Mouse (Mus musculus): ENCODE measurements at regions not wholly inside any gene's neighbourhood (a gene's known extent, or its start where the extent isn't known, plus 50 kb on each side); places are given as distances from the start of the nearest gene placed in this dataset.

DNA sequence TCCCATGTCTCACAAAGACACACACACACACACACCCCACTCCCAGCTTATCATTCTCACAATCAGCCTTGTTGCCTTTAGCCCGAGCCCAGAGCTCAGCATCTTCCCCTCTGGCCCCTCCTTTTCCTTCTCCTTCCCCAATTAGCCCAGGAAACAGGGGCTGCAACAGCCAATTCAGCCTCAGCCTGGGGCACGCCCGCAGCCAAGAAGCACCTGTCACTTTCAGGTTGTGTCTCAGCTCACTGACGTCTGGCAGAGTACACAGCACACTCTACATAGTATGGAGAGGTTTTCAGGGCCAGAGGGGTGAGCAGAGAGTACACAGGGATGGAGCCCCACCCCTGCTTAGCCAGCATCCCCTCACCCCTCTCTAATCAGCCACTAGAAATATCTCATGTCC lies 106.4 kb downstream of the Plxna1 start:
- no peak for DNase-seq (ENCODE audit: low spot score in 2 of 2)

DNA sequence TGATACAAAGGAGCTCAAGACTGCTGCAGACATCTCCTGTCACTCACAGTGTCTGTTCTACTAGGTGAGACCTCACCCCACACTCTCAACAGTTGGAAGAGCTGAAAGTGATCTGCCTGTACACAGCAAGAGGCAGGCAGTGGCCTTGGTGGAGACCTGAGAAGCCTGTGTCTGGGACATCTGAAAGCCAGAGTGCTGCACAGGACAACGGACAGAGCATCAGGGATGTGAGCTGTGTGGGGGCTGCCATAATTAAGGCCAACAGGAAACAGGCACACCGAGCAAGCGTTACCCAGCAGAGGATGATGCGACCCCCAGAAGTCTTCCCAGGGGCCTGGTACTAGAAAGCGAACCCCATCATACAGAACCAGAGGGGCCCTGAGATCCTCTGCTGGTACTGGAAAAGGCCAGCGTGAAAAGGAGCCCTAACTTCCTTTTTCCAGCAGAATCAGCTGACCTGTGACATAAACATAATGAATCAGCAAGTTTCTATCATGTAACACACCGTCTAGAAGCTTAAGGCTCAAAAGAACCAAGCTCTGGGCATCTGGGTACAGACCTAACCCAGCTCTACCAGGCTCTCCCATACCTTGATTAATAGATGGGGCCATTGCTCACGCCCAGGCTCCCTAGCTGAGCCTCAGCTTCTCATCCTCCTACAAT lies 105.7 kb downstream of the Plxna1 start:
- no peak for DNase-seq (ENCODE audit: low spot score in 2 of 2)

DNA sequence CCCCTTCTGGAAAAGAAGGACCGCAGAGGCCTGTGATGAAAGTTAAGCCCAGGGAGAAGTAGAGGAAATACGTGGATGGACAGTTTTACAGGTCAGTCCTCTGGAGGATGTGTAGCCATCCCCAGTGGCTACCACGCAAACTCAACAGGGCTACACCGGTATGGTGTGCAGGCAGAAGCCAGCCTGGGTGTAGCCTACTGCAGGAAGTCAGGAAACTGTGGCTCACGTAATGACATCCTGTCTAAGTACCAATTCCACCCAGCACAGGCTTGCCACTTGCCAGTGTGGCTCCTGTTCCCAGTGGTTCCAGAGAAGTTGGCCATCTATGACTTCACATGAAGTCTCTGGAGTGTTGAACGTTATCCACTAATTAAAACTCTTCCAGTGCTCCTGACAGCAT lies 105.0 kb downstream of the Plxna1 start:
- no peak for DNase-seq (ENCODE audit: low spot score in 2 of 2)

DNA sequence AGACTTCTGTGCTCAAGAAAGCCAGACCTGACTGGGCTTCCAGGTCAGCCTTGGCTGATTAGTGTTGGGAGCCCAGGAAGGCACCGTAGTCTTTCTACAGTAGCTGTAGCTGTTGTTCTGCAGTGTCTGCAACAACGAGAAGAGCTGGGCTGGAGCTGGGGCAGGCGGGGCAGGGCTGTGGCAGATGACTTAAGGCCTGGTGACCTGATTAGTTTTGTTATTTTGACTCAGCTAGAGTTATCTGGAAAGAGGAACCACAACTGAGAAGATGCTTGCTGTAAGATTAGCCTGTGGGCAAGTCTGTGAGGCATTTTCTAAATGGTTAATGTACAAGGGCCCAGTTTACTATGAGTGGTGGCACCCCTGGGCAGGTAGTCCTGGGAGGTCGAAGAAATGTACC lies 104.3 kb downstream of the Plxna1 start:
- no peak for DNase-seq (ENCODE audit: low spot score in 2 of 2)

DNA sequence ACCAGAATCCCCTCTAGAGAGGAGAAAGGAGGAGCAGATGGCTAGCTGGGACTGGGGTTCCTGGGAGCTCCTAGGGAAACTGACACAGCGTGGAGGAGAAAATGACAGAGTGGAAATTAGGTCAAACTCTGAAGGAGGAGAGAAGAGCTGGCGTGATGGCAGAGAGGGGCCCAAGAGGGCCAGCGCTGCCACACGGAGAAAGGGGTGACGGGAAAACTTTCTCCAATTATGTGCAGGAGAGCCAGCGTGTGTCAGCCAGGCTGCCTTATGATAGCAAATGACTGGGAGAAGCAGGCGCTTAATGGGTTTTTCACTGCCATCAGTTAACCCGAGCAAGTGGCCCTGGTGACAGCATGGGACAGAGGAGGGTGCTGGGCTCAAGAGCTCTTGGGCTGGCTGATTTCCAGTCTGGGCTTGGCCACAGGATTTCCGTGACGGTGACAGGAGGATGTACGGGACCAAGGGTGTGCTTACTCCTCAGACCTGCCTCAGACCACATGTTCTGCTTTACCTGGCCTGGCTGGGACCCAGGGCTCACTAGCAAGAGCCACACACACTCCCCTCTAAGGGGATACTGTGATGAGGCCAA lies 102.9 kb downstream of the Plxna1 start:
- DNase-seq (ENCODE audit: low spot score in 2 of 2), result no peak

DNA sequence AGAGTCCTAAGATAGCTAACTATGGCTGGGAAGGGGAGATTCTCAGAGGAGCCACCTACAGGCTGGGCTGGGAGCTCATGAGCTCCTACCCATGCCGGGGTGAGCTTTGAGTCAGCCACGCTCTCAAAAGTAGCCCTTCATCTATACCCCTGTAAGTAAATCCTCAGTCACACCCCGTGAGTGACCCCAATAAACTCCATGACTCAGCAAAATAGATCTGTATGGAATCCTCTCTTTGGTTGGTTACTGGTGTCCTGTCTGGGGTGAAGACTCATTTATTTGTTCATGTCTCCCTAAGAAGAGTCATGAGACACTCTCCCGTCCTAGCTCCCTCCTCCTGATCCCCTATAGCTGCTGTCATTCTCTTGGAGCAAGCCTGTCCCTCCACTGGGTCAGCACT lies 99.5 kb downstream of the Plxna1 start:
- DNase-seq (ENCODE audit: low spot score in 2 of 2), result no peak

DNA sequence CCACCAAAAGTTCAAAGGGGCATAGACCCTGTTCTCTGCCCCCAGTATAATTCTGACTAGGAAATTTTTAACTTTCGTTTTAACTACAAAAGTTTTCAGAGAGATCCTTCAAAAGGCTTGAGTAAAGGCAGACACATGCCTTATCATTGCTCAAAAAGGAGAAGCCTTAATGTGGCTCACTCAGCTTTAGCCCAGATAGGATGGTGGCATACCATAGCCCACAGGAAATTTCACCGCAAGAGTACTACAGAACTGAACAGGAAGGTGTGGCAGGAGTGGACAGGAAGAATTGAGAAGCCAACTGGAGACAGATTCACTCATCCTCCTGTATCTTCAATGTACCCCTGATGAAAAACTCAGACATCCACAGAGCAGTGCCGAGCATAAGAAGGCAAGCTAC lies 97.1 kb downstream of the Plxna1 start:
- DNase-seq (ENCODE audit: low spot score in 2 of 2), result no peak

Data from thymus, postnatal 10 days (tissue).